Mouse (Mus musculus) left cerebral cortex, postnatal 36 days (tissue): ENCODE measurements at regions not wholly inside any gene's neighbourhood (a gene's known extent, or its start where the extent isn't known, plus 50 kb on each side); places are given as distances from the start of the nearest gene placed in this dataset.
A peak's percentile ranks its signal among the peaks of the same experiment; 100 is the strongest.

Experiments
- DNase-seq, 2 experiments: peaks; one replicate each; pipeline ENCODE4 v3.0.0; 2021 to 2022; ENCODE audit warnings: low spot score in 2 of 2, mixed read lengths in 1 of 2
- intact Hi-C: fragments of 180-260 bp; cut with DNase I; formaldehyde crosslinking; loops from one replicate; pipeline ENCODE4 v1.15.1; 2025

- intact Hi-C loops: loop anchor here (5.0 kb wide), 1 partner anchor 1920 kb away; no protein-coding TSS in a partner anchor
- DNase-seq: peak; percentile 11 to 18
These were observed 569.9 kb upstream of the Gm10800 start for GRCm38 (mm10) chr2:99236968-99237367.
